Mouse (Mus musculus) embryo, embryonic 10.5 days (tissue): Measurements from ENCODE around the gene Sumo1.
"Not testable (repeated sequence)": the region's sequence is repeated elsewhere in the genome, so short reads cannot be mapped to it uniquely, and the experiment has no call there.

ENCODE experiments used
- DNase-seq: peaks from one replicate; pipeline ENCODE4 v3.0.0-alpha.2; 2015; ENCODE audit warnings: low spot score

The Sumo1 gene

DNA sequence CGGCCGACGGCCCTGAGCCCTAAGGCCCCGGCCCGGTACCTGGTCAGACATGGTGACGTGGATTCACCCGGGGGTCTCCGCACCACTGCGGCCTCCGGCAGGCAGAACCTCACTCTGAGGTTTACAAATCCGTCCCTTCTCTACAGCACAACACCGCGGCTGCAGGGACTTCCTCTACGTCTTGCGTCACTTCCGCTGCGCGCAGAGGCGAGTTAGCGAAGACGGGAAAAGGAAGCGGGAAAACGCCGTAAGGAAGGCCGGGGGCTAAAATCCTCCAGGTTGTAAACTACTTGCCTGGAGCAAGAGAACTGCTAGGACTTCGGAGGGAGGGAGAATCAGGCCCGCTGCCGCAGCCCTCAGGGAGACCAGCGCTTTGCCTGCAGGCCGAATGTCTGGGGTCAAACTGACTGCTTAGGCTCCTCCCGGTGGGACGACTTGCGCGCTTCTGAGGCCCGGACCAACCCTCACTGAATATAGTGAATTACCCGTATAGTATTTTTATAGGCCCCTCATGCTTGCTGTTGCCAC lies at the start of gene Sumo1:
Gene Sumo1, minus strand, starts transcription at position 194 of the 528 bp plus-strand sequence.
- DNase-seq, result peak; percentile 97

- DNase-seq, result peak; percentile 73
These were observed 49.3 kb upstream of the Sumo1 start for GRCm38 (mm10) chr1:59719900-59720299.

DNA sequence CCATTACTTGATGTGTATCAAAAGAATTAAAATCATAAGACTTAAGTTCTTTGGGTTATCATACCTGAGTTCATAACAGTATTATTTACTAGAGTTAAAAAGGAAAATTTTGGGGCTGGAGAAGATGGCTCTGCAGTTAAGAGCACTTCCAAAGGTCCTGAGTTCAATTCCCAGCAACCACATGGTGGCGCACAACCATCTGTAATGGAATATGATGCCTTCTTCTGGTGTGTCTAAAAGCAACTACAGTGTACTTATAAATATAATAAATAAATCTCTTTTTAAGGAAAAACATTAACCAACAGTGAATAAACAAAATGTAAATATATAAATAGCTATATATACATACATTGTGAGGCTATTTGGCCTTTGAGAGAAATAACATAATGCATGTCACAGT lies 31.1 kb upstream of the Sumo1 start:
- no peak for DNase-seq

DNA sequence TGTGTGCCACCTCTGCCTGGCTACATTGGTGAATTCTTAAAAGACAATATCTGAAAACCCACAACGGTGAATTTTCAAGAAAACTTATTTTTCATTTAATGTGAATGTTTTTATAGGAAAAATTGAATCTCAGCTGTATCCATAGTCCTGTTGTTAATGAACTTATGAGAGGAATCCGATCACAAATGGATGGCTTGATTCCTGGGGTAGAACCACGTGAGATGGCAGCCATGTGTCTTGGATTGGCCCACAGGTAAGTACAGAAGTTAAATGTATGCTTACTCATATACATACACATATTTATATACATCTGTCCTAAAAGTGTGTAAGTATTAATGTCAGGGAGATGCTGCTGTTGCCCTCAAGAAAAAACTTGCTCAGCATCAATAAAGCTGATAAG lies 27.6 kb upstream of the Sumo1 start:
- no peak for DNase-seq

DNA sequence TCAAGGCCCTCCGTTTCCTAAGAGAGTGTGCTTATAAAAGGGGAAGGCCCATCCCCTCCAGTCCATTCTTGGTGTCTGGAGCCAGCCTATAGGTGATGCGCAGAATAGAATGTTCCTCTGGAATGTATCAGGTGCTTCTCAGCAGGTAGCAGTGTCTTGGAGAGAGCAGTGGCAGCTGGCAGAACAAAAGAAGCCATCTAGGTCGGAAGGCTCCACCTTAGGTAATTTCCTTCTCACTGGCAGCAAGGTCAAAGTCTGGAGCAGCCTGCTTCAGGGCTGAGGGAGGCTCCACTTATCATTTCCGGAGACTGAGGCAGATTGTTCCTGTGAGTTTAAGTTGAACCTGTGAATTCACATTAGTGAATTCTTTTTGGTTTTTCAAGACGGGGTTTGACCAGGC lies 27.1 kb upstream of the Sumo1 start:
- no peak for DNase-seq

DNA sequence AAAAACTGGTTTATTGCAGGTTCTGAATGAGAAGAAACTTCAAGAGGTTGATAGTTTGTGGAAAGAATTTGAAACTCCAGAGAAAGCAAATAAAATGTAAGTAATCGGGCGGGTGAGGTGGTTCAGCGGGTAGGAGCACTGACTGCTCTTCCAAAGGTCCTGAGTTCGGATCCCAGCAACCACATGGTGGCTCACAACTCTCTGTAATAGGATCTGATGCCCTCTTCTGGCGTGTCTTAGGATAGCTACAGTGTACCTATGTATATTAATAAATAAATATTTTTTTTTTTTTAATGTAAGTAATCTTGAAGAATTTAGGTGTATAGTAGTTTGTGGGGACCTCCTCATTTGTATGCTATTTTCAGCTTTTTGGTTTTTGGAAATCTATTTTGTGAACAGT lies 19.8 kb upstream of the Sumo1 start:
- no peak for DNase-seq

- no peak for DNase-seq
These were observed 16.9 kb upstream of the Sumo1 start for GRCm38 (mm10) chr1:59687493-59687892.

- peak; percentile 98 for DNase-seq
These were observed 14.5 kb upstream of the Sumo1 start, which contains the start of gene Nop58 for GRCm38 (mm10) chr1:59684819-59685755. Gene Nop58, plus strand, starts transcription at chr1:59684971.

GRCm38 (mm10) chr1:59683926-59684818 lies 13.5 kb upstream of the Sumo1 start:
- no peak for DNase-seq

DNA sequence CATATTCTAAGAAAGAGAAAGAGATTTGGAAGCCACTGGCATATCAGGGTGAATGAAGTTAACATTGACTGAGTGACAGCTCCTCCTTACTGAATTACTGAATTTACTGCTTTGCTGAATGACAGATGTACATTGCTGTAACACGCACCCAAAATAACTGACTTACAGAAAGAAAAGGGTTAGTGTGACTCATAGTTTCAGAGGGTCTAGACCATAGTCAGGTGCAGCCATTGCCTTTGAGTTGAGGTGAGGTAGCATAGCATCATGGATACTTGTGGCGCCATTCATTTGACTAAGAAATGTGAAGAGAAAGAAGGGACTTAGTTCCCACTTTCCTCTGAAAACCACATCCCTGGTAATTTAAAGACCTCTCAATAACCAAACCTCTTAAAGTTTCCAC lies 3.0 kb upstream of the Sumo1 start:
- DNase-seq, result no peak

GRCm38 (mm10) chr1:59669962-59670630 lies 538 bp downstream of the Sumo1 start:
- peak; percentile 37 for DNase-seq

- DNase-seq, result no peak
These were observed 1.8 kb downstream of the Sumo1 start for GRCm38 (mm10) chr1:59668871-59669270.

GRCm38 (mm10) chr1:59663456-59664135 lies 7.0 kb downstream of the Sumo1 start:
- no peak for DNase-seq

DNA sequence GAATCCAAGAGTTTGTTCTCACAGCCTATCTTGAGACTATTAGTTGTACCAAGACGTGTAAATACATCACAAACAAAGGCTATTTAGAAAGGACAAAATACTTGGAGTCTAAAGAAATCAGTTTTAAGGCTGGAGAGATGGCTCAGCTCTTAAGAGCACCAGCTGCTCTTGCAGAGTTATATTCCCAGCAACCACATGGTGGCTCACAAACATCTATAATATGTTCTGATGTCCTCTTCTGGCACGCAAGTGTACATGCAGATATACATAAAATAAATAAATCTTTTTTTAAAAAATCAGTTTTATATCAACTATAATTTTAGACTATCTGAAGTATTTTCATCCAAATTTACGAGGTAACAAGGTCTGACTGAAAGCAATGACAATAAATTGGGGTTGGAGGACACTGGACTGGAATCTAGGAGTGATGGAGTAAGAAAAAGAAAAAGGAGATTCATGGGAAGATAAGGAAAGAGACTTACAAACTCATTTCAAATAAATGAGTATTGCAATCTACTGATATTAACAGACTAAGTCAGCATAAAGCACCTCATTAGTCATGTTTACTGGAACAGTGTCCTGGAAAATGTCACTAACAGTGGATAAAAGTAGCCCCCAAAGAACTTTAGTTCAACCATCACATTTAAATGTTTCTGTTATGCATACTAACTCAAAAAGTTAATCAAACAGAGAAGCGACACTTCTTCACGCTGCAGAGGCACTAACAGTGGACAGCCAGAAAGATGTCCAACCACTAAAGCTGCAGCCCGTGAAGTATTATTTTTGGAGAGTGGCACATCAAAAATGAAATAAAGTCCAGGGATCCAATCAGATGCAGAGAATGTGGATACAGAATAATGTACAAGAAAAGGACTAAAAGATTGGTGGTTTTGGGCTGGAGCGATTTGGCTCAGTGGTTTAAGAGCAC lies 14.1 kb downstream of the Sumo1 start:
- DNase-seq, result no peak

- no peak for DNase-seq
These were observed 17.3 kb downstream of the Sumo1 start for GRCm38 (mm10) chr1:59653243-59653911.

DNA sequence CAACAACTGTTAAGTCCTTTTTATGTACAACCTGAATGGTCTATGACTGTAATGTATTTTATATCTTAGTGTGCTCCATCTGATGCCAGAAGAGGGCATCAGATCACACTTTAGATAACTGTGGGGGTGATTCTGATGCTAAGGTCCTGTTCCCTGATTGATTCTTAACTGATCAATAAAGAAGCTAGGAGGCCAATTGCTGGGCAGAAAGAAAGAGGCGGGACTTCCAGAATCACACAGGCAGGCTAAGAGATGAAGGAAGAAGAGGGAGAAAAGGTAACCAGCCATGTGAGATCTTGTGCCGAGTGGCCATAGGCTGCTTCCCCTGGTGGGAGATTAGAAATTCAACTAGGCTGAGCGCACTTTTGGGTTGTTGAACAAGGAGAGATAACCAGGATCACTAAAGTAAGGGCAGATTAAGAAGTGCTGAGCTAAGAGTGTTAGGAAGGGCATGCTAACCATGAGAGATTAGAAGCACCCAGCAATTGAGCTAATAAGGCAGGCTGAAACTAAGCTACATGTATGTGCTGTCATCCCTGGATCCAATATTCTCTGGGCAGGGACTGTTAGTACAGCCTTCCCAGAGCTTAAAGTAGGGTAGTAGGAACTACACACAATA lies 19.3 kb downstream of the Sumo1 start:
- DNase-seq, result no peak

DNA sequence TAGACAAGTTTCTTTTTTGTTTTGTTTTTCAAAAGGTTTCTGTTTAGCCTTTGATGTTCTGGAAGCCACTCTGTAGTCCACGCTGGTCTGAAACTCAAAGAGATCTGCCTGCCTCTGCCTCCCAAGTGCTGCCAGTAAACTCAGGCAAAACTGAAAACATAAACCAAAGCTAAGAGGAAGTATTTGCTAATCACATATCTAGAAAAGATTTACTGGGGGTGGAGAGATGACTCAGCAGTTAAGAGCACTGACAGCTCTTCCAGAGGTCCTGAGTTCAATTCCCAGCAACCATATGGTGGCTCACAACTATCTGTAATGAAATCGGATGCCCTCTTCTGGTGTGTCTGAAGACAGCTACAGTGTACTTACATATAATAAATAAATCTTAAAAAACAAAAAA lies 24.1 kb downstream of the Sumo1 start:
- DNase-seq, result not testable (repeated sequence)

- no peak for DNase-seq
These were observed 28.1 kb downstream of the Sumo1 start for GRCm38 (mm10) chr1:59642488-59642887.

- no peak for DNase-seq
These were observed 32.3 kb downstream of the Sumo1 start for GRCm38 (mm10) chr1:59638371-59638770.
